Mouse (Mus musculus) bone marrow macrophage, adult 2 months (primary cell): ENCODE results near the gene Gm21974.

Experiments used
- CTCF ChIP-seq: IDR thresholded peaks from 2 replicates; pipeline ENCODE4 v1.5.1; 2012; ENCODE audit warnings: low read depth, mild to moderate bottlenecking, low read length, moderate library complexity
- POLR2A ChIP-seq: IDR thresholded peaks from 2 replicates; pipeline ENCODE4 v1.6.1; 2012; ENCODE audit warnings: mild to moderate bottlenecking, low read depth, low read length, borderline replicate concordance

DNA sequence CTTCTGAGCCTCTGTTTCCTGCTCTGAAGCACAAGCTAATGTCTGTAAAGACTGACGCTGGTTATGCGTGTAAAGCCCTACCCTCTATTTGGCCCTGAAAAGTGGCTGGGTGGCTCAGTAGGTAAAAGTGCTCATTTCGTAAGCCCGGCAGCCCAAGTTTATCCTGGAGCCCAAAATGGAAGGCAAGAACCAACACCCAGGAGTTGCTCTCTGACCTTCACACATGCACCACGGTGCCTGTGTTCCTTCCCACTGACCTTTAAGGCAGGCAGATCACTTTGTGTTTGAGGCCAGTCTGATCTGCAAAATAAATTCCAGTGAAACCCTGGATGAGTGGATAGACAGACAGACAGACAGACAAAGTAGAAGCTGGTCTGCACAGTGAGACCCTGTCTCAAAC is 28.5 kb upstream of the Gm21974 start:
- TF ChIP-seq CTCF (no peak), POLR2A (no peak)
